Mouse (Mus musculus): ENCODE results near the gene Dab1. TPM values are rescaled to one million over a fixed set of nuclear protein-coding genes. Genes with fewer than 3 reads are reported as not detected.

Gene Dab1
- polyA plus RNA-seq (2015; fragmentation: Nextera tagmentation; extraction: Ambion mirVana) = 105 and 106 TPM in 2 replicates

GRCm38 (mm10) chr4:103619321-103619945 lies at the start of gene Dab1:
Gene Dab1 (plus strand): TSS chr4:103619359.
- WGBS = 1% methylated on average over 39 of the region's 41 CpGs
- Histone ChIP-seq H3K9ac (peak within 1 kb of the TSS; percentile 58), H3K27me3 (peaks cover 56% of the 10 kb centered on the region), H3K4me1 (peaks cover 26% of the 10 kb centered on the region), H3K9me3 (replicated peaks) (no peaks in the 10 kb centered on the region), H3K27ac (no peak within 1 kb of the TSS), H3K4me3 (peak within 1 kb of the TSS; percentile 47), H3K4me2 (peak within 1 kb of the TSS; percentile 71), H3K36me3 (ENCODE audit: poor library complexity, severe bottlenecking) (no peaks in the 10 kb centered on the region)
- peak; percentile 72 for ATAC-seq

- Histone ChIP-seq H3K4me3 (no peak overlapping the region), H3K27me3 (no peaks in the 10 kb centered on the region), H3K4me1 (no peaks in the 10 kb centered on the region), H3K9me3 (replicated peaks) (no peaks in the 10 kb centered on the region), H3K36me3 (ENCODE audit: poor library complexity, severe bottlenecking) (no peaks in the 10 kb centered on the region), H3K9ac (no peak overlapping the region), H3K27ac (no peak overlapping the region), H3K4me2 (no peak overlapping the region)
- no peak for ATAC-seq
- WGBS = 67% methylated on average over 4 of the region's 4 CpGs
Observed at GRCm38 (mm10) chr4:103571721-103572352, 47.3 kb upstream of the Dab1 start.

- Histone ChIP-seq H3K4me1 (no peaks in the 10 kb centered on the region), H3K4me2 (no peak overlapping the region), H3K27me3 (no peaks in the 10 kb centered on the region), H3K9ac (no peak overlapping the region), H3K9me3 (replicated peaks) (no peaks in the 10 kb centered on the region), H3K36me3 (ENCODE audit: poor library complexity, severe bottlenecking) (no peaks in the 10 kb centered on the region), H3K27ac (no peak overlapping the region), H3K4me3 (no peak overlapping the region)
- ATAC-seq = no peak
- 81% methylated on average over 2 of the region's 2 CpGs for WGBS
Observed at GRCm38 (mm10) chr4:103575556-103575955, 43.6 kb upstream of the Dab1 start.

- peak; percentile 63; the same call in 1 of the 2 replicates for ATAC-seq
- H3K4me3 ChIP-seq = no peak overlapping the region
- 82% methylated on average over 6 of the region's 6 CpGs for WGBS
Observed at GRCm38 (mm10) chr4:103576305-103576704, 42.9 kb upstream of the Dab1 start.

GRCm38 (mm10) chr4:103577111-103577815 lies 41.9 kb upstream of the Dab1 start:
- peak; percentile 58; the same call in 1 of the 2 replicates for ATAC-seq

More at GRCm38 (mm10) chr4:103576305-103576704, 42.9 kb upstream of the Dab1 start:
- no peaks in the 10 kb centered on the region for H3K9me3 ChIP-seq (replicated peaks)
- H3K4me2 ChIP-seq = no peak overlapping the region
- H3K27me3 ChIP-seq = no peaks in the 10 kb centered on the region
- H3K4me1 ChIP-seq = no peaks in the 10 kb centered on the region
- H3K36me3 ChIP-seq (ENCODE audit: poor library complexity, severe bottlenecking) = no peaks in the 10 kb centered on the region
- H3K9ac ChIP-seq = no peak overlapping the region
- H3K27ac ChIP-seq = no peak overlapping the region

GRCm38 (mm10) chr4:103577821-103578220 lies 41.3 kb upstream of the Dab1 start:
- 77% methylated on average over 7 of the region's 7 CpGs for WGBS
- no peaks in the 10 kb centered on the region for H3K27me3 ChIP-seq
- H3K36me3 ChIP-seq (ENCODE audit: poor library complexity, severe bottlenecking) = no peaks in the 10 kb centered on the region
- ATAC-seq = 0 out of 2 replicates have a peak, but pooled peaks have one; percentile 33
- no peak overlapping the region for H3K4me2 ChIP-seq
- H3K4me1 ChIP-seq = no peaks in the 10 kb centered on the region
- no peaks in the 10 kb centered on the region for H3K9me3 ChIP-seq (replicated peaks)
- H3K27ac ChIP-seq = no peak overlapping the region
- H3K9ac ChIP-seq = no peak overlapping the region
- no peak overlapping the region for H3K4me3 ChIP-seq

More at GRCm38 (mm10) chr4:103577111-103577815, 41.9 kb upstream of the Dab1 start:
- Histone ChIP-seq H3K4me2 (no peak overlapping the region), H3K9ac (no peak overlapping the region), H3K9me3 (replicated peaks) (no peaks in the 10 kb centered on the region), H3K4me1 (no peaks in the 10 kb centered on the region), H3K36me3 (ENCODE audit: poor library complexity, severe bottlenecking) (no peaks in the 10 kb centered on the region), H3K27ac (no peak overlapping the region), H3K27me3 (no peaks in the 10 kb centered on the region), H3K4me3 (no peak overlapping the region)
- 78% methylated on average over 4 of the region's 4 CpGs for WGBS

- H3K4me1 ChIP-seq = no peaks in the 10 kb centered on the region
- no peaks in the 10 kb centered on the region for H3K27me3 ChIP-seq
- WGBS = 88% methylated on average over 9 of the region's 9 CpGs
- H3K27ac ChIP-seq = no peak overlapping the region
- no peak overlapping the region for H3K4me3 ChIP-seq
- H3K4me2 ChIP-seq = no peak overlapping the region
- H3K9me3 ChIP-seq (replicated peaks) = no peaks in the 10 kb centered on the region
- H3K9ac ChIP-seq = no peak overlapping the region
- no peaks in the 10 kb centered on the region for H3K36me3 ChIP-seq (ENCODE audit: poor library complexity, severe bottlenecking)
- ATAC-seq = no peak
Observed at GRCm38 (mm10) chr4:103580021-103580420, 39.1 kb upstream of the Dab1 start.

GRCm38 (mm10) chr4:103615011-103615410 lies 4.1 kb upstream of the Dab1 start:
- H3K9me3 ChIP-seq (replicated peaks) = no peaks in the 10 kb centered on the region
- H3K4me3 ChIP-seq = no peak overlapping the region
- no peak overlapping the region for H3K27ac ChIP-seq
- ATAC-seq = no peak
- H3K4me1 ChIP-seq = peaks cover 10% of the 10 kb centered on the region
- 79% methylated on average over 3 of the region's 3 CpGs for WGBS
- no peak overlapping the region for H3K9ac ChIP-seq
- no peaks in the 10 kb centered on the region for H3K36me3 ChIP-seq (ENCODE audit: poor library complexity, severe bottlenecking)
- peaks cover 28% of the 10 kb centered on the region for H3K27me3 ChIP-seq
- no peak overlapping the region for H3K4me2 ChIP-seq

GRCm38 (mm10) chr4:103619946-103620371 lies 800 bp downstream of the Dab1 start:
- peaks cover 26% of the 10 kb centered on the region for H3K4me1 ChIP-seq
- no peaks in the 10 kb centered on the region for H3K9me3 ChIP-seq (replicated peaks)
- peak overlapping the region; percentile 47 for H3K4me3 ChIP-seq
- 0% methylated on average over 28 of the region's 28 CpGs for WGBS
- peaks cover 56% of the 10 kb centered on the region for H3K27me3 ChIP-seq
- no peak overlapping the region for H3K27ac ChIP-seq
- peak overlapping the region; percentile 52 for H3K9ac ChIP-seq
- H3K4me2 ChIP-seq = peak overlapping the region; percentile 71
- ATAC-seq = no peak; the same call in 1 of the 2 replicates
- no peaks in the 10 kb centered on the region for H3K36me3 ChIP-seq (ENCODE audit: poor library complexity, severe bottlenecking)

- peak overlapping the region; percentile 71 for H3K4me2 ChIP-seq
Observed at GRCm38 (mm10) chr4:103620590-103621155, 1.5 kb downstream of the Dab1 start.

GRCm38 (mm10) chr4:103621586-103621985 lies 2.4 kb downstream of the Dab1 start:
- H3K4me1 ChIP-seq = peaks cover 26% of the 10 kb centered on the region
- H3K36me3 ChIP-seq (ENCODE audit: poor library complexity, severe bottlenecking) = no peaks in the 10 kb centered on the region
- WGBS = 23% methylated on average over 5 of the region's 5 CpGs
- H3K9ac ChIP-seq = 0 out of 2 replicates have a peak overlapping the region, but pooled peaks have one; percentile 9
- no peaks in the 10 kb centered on the region for H3K9me3 ChIP-seq (replicated peaks)
- H3K27me3 ChIP-seq = peaks cover 56% of the 10 kb centered on the region
- no peak for ATAC-seq
- no peak overlapping the region for H3K27ac ChIP-seq
- H3K4me2 ChIP-seq = peak overlapping the region; percentile 71
- H3K4me3 ChIP-seq = peak overlapping the region; percentile 47

More at GRCm38 (mm10) chr4:103620590-103621155, 1.5 kb downstream of the Dab1 start:
- WGBS = 5% methylated on average over 18 of the region's 18 CpGs
- no peak overlapping the region for H3K9ac ChIP-seq
- no peak overlapping the region for H3K27ac ChIP-seq
- H3K36me3 ChIP-seq (ENCODE audit: poor library complexity, severe bottlenecking) = no peaks in the 10 kb centered on the region
- H3K27me3 ChIP-seq = peaks cover 56% of the 10 kb centered on the region
- no peaks in the 10 kb centered on the region for H3K9me3 ChIP-seq (replicated peaks)
- H3K4me1 ChIP-seq = peaks cover 26% of the 10 kb centered on the region
- ATAC-seq = no peak
- H3K4me3 ChIP-seq = peak overlapping the region; percentile 47

GRCm38 (mm10) chr4:103630177-103630576 lies 11.0 kb downstream of the Dab1 start:
- ATAC-seq = no peak
- H3K27ac ChIP-seq = no peak overlapping the region
- no peaks in the 10 kb centered on the region for H3K36me3 ChIP-seq (ENCODE audit: poor library complexity, severe bottlenecking)
- no peak overlapping the region for H3K9ac ChIP-seq
- no peak overlapping the region for H3K4me3 ChIP-seq
- H3K9me3 ChIP-seq (replicated peaks) = no peaks in the 10 kb centered on the region
- H3K4me1 ChIP-seq = peaks cover 15% of the 10 kb centered on the region
- H3K4me2 ChIP-seq = no peak overlapping the region
- WGBS = 86% methylated on average over 4 of the region's 4 CpGs
- H3K27me3 ChIP-seq = peaks cover 23% of the 10 kb centered on the region

Data from forebrain, embryonic 13.5 days (tissue).